Mouse (Mus musculus): ENCODE measurements around the gene Kazald1. TPM values are rescaled to one million over a fixed set of nuclear protein-coding genes. Genes with fewer than 3 reads are reported as not detected.

Kazald1 gene
- total and polyA plus RNA-seq, 3 experiments: 0.39 to 1.5 TPM; not detected in 1

DNA sequence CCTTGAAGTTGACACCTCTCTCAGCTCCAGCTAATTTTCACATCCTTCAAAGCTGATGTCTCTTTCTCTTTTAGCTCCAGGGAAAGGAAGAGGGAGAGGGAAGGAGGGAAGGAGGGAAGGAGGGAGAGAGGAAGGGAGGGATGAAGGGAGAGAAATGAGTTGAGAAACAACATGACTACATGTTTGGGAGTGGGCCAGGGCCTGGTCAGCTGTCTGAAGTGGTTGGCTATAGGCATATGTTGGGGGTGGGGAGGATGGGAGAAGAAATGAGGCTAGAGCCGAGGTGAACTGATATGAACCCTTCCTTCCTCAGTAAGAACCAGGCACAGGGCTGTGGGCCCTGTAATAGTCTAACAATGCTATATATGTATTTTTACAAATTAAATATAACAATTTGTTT lies 30.6 kb downstream of the Kazald1 start:
- TF ChIP-seq TBP (IDR thresholded peaks at IDR 0.05; ENCODE audit: low read depth, low read length): no peak
- no peak for TF ChIP-seq MXI1 (IDR thresholded peaks at IDR 0.05; ENCODE audit: low read depth, low read length)
- TF ChIP-seq JUND (IDR thresholded peaks at IDR 0.05; ENCODE audit: low read depth, low read length): no peak
- TF ChIP-seq CTCF (IDR thresholded peaks at IDR 0.05 in 2 of 3, conservative IDR thresholded peaks at IDR 0.05 in 1 of 3; ENCODE audit: control insufficient read depth in 1 of 3, insufficient read depth in 1 of 3, low read depth in 2 of 3, low read length in 3 of 3, poor library complexity in 1 of 3, severe bottlenecking in 1 of 3): no peak
- no peak for TF ChIP-seq E2F4 (IDR thresholded peaks at IDR 0.05; ENCODE audit: borderline replicate concordance, low read depth, low read length)
- TF ChIP-seq CHD1 (IDR thresholded peaks at IDR 0.05; ENCODE audit: low read depth, low read length): no peak
- no peak for TF ChIP-seq HCFC1 (IDR thresholded peaks at IDR 0.05; ENCODE audit: low read depth, low read length)
- no peak for TF ChIP-seq MYB (IDR thresholded peaks at IDR 0.05; ENCODE audit: low read depth, low read length)
- TF ChIP-seq ETS1 (IDR thresholded peaks at IDR 0.05; ENCODE audit: low read depth, low read length): no peak
- no peak for TF ChIP-seq MEF2A (IDR thresholded peaks at IDR 0.05; ENCODE audit: extremely low read depth, insufficient replicate concordance, low read depth, low read length, poor library complexity, severe bottlenecking)
- no peak for TF ChIP-seq TAL1 (IDR thresholded peaks at IDR 0.05; ENCODE audit: low read length)
- no peak for TF ChIP-seq MAFK (IDR thresholded peaks at IDR 0.05; ENCODE audit: borderline replicate concordance, low read depth, low read length)
- Histone ChIP-seq H3K36me3 (ENCODE audit: control insufficient read depth in 1 of 2, insufficient read depth in 2 of 2, low read length in 2 of 2) (no peaks in the 10 kb centered on the region), H3K9me3 (replicated peaks; ENCODE audit: insufficient read depth, low read length) (no peaks in the 10 kb centered on the region), H3K4me3 (ENCODE audit: control insufficient read depth in 1 of 2, insufficient read depth in 1 of 2, low read depth in 2 of 2, low read length in 2 of 2) (no peak overlapping the region), H3K9ac (ENCODE audit: control insufficient read depth, low read depth, low read length, poor library complexity, severe bottlenecking) (no peak overlapping the region), H3K4me1 (ENCODE audit: control insufficient read depth in 1 of 2, insufficient read depth in 2 of 2, low read length in 2 of 2) (no peaks in the 10 kb centered on the region), H3K79me2 (ENCODE audit: control insufficient read depth, insufficient read depth, low read length, poor library complexity) (no peaks in the 10 kb centered on the region), H3K27me3 (ENCODE audit: control insufficient read depth in 1 of 2, insufficient read depth in 2 of 2, low read length in 2 of 2) (peaks cover 5 to 11% of the 10 kb centered on the region in 2 experiments; a peak in 3 of 4 replicates), H3K27ac (ENCODE audit: control insufficient read depth, low read depth, low read length) (no peak overlapping the region)
- DNase-seq (ENCODE audit: low read depth, low spot score): no peak

DNA sequence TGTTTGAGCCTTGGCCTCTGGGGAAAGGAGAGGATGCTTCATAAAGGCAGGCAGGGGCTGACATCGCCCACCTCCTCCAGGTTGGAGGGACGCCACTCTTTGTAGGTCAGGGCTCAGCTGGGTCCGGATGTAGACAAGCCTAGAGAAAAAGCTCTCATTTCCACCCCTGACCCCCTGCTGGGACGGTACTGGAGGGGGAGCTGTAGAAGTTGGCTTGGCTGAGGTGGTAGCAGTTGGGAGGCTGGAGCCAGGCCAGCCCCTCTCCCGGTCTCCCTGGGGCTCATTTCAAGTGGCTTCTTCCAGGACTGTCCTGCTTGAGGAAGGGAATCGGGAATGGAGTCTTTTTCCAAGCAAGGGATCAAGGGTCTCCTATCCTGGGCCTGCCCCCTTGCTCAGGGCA lies 31.6 kb downstream of the Kazald1 start:
- no peak for TF ChIP-seq USF1 (IDR thresholded peaks at IDR 0.05; ENCODE audit: low read depth, low read length)
- no peak for TF ChIP-seq GABPA (IDR thresholded peaks at IDR 0.05; ENCODE audit: low read depth, low read length)
- TF ChIP-seq CHD2 (IDR thresholded peaks at IDR 0.05; ENCODE audit: low read length): no peak
- TF ChIP-seq RCOR1 (IDR thresholded peaks at IDR 0.05; ENCODE audit: low read depth, low read length): no peak
- no peak for TF ChIP-seq JUND (IDR thresholded peaks at IDR 0.05; ENCODE audit: low read depth, low read length)
- TF ChIP-seq CTCF (IDR thresholded peaks at IDR 0.05 in 2 of 3, conservative IDR thresholded peaks at IDR 0.05 in 1 of 3; ENCODE audit: control insufficient read depth in 1 of 3, insufficient read depth in 1 of 3, low read depth in 2 of 3, low read length in 3 of 3, poor library complexity in 1 of 3, severe bottlenecking in 1 of 3): no peak
- no peak for TF ChIP-seq ZKSCAN1 (IDR thresholded peaks at IDR 0.05; ENCODE audit: low read depth, low read length)
- no peak for TF ChIP-seq TBP (IDR thresholded peaks at IDR 0.05; ENCODE audit: low read depth, low read length)
- no peak for TF ChIP-seq SIN3A (IDR thresholded peaks at IDR 0.05; ENCODE audit: low read length)
- no peak for TF ChIP-seq MYB (IDR thresholded peaks at IDR 0.05; ENCODE audit: low read depth, low read length)
- TF ChIP-seq E2F4 (IDR thresholded peaks at IDR 0.05; ENCODE audit: borderline replicate concordance, low read depth, low read length): no peak
- H3K27me3 ChIP-seq (ENCODE audit: control insufficient read depth in 1 of 2, insufficient read depth in 2 of 2, low read length in 2 of 2): peaks cover 5 to 13% of the 10 kb centered on the region in 2 experiments; a peak in 3 of 4 replicates

More for the DNA sequence above, 31.6 kb downstream of the Kazald1 start:
- DNase-seq (ENCODE audit: low read depth, low spot score): no peak
- no peaks in the 10 kb centered on the region for H3K4me1 ChIP-seq (ENCODE audit: control insufficient read depth in 1 of 2, insufficient read depth in 2 of 2, low read length in 2 of 2)
- H3K9me3 ChIP-seq (replicated peaks; ENCODE audit: insufficient read depth, low read length): no peaks in the 10 kb centered on the region
- no peak overlapping the region for H3K4me3 ChIP-seq (ENCODE audit: control insufficient read depth in 1 of 2, insufficient read depth in 1 of 2, low read depth in 2 of 2, low read length in 2 of 2)
- no peaks in the 10 kb centered on the region for H3K79me2 ChIP-seq (ENCODE audit: control insufficient read depth, insufficient read depth, low read length, poor library complexity)
- no peak overlapping the region for H3K9ac ChIP-seq (ENCODE audit: control insufficient read depth, low read depth, low read length, poor library complexity, severe bottlenecking)
- H3K36me3 ChIP-seq (ENCODE audit: control insufficient read depth in 1 of 2, insufficient read depth in 2 of 2, low read length in 2 of 2): no peaks in the 10 kb centered on the region
- H3K27ac ChIP-seq (ENCODE audit: control insufficient read depth, low read depth, low read length): no peak overlapping the region
